Mouse (Mus musculus) inflammation-experienced regulatory T-cells, adult 6 months (primary cell): ENCODE data around the gene Adig. TPM values are rescaled to one million over a fixed set of nuclear protein-coding genes. Genes with fewer than 3 reads are reported as not detected.

Experiments
- ATAC-seq: one replicate; pipeline ENCODE4 v1.8.0; 2017
- polyA plus RNA-seq, 3 experiments: library from polyadenylated mRNA; unstranded; fragments of 100-300 nt; shearing (Covaris generic); gene quantifications; one replicate each; pipeline ENCODE4 v1.2.1; 2017

Adig gene
- polyA plus RNA-seq, 3 experiments from 2014 or later: not detected

- no peak for ATAC-seq
Measured at GRCm38 (mm10) chr2:158541286-158541685, 38.9 kb downstream of the Adig start.

GRCm38 (mm10) chr2:158545266-158545665 is 42.9 kb downstream of the Adig start:
- ATAC-seq: no peak

- peak; percentile 72 for ATAC-seq
Measured at GRCm38 (mm10) chr2:158546751-158547150, 44.3 kb downstream of the Adig start.

- ATAC-seq: peak; percentile 67
Measured at GRCm38 (mm10) chr2:158550067-158550466, 47.7 kb downstream of the Adig start.

GRCm38 (mm10) chr2:158554366-158554765 is 52.0 kb downstream of the Adig start:
- no peak for ATAC-seq

GRCm38 (mm10) chr2:158555252-158555651 is 52.8 kb downstream of the Adig start:
- no peak for ATAC-seq

GRCm38 (mm10) chr2:158555812-158556211 is 53.4 kb downstream of the Adig start:
- ATAC-seq: no peak

- peak; percentile 56 for ATAC-seq
Measured at GRCm38 (mm10) chr2:158556225-158556624, 53.8 kb downstream of the Adig start.

GRCm38 (mm10) chr2:158556750-158557149 is 54.3 kb downstream of the Adig start:
- ATAC-seq: no peak

Other genes with a start within 250 kb of the Adig start
- gene Bpi, start 244.5 kb upstream of the Adig start, polyA plus RNA-seq: not detected
- gene Lbp, start 196.1 kb upstream of the Adig start, polyA plus RNA-seq: 1 to 10 TPM in 1 of 3 experiments, not detected in 2; 1.0 TPM
- under 1 TPM in 2 of 3 experiments, not detected in 1; 0.10 to 0.11 TPM for gene Snhg11, start 127.0 kb upstream of the Adig start, polyA plus RNA-seq
- 10 to 100 TPM; 13.3 to 18.2 (median 13.8) TPM for gene Ralgapb, start 92.8 kb upstream of the Adig start, polyA plus RNA-seq
- not detected for gene Arhgap40, start 10.2 kb downstream of the Adig start, polyA plus RNA-seq
- gene Slc32a1, start 108.2 kb downstream of the Adig start, polyA plus RNA-seq: not detected
- gene Actr5, start 122.3 kb downstream of the Adig start, polyA plus RNA-seq: 1 to 10 TPM; 2.5 to 5.2 (median 2.8) TPM
- 100 to 1,000 TPM; 106 to 120 (median 115) TPM for gene Ppp1r16b, start 162.8 kb downstream of the Adig start, polyA plus RNA-seq